Mouse (Mus musculus) layer of hippocampus, postnatal 14 days (tissue): ENCODE results near the gene Prrt4. TPM values are rescaled to one million over a fixed set of nuclear protein-coding genes. Genes with fewer than 3 reads are reported as not detected.
"Not testable (repeated sequence)": the region's sequence is repeated elsewhere in the genome, so short reads cannot be mapped to it uniquely, and the experiment has no call there.

Source experiments
- DNase-seq, 2 experiments: peaks; one replicate each; pipeline ENCODE4 v3.0.0; 2021 to 2022; ENCODE audit warnings: low spot score in 2 of 2, mixed read lengths in 1 of 2
- total RNA-seq, 2 experiments: library from RNA; stranded (reverse); gene quantifications; 2 replicates each; pipeline ENCODE4 v1.2.3; 2021

Gene Prrt4
- total RNA-seq, 2 experiments from 2014 or later, result 4.8 TPM

DNA sequence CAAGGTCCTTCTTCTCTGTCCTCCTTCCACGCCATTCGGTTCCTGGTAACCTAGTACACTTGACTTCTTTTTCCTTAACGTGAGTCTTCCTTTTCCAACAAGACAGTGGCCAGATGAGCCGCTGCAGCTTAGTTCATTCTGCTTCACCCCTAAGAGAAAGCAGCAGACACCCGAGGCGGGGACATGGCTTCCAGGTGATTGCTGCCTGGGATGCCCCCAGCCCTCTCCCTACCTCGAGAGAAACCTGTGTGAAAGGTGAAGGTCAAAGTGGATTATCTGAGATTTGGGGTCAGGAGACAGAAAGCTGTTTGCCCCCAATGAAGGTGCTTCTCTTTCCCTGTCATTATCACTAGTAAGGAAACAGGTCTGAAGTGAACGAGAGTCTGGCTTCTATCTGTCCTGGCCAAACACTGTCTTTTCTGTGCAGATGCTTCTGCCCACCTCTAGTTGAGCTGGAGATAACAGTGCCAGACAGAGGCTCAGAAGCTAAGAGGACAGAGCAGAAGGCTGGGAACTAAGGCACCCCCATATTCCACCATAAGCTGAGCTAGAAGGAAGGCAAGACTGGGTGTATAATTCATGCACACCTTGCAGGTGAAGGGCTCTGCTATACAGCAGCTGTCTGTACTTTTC, 20.0 kb upstream of the Prrt4 start:
- no peak for DNase-seq

DNA sequence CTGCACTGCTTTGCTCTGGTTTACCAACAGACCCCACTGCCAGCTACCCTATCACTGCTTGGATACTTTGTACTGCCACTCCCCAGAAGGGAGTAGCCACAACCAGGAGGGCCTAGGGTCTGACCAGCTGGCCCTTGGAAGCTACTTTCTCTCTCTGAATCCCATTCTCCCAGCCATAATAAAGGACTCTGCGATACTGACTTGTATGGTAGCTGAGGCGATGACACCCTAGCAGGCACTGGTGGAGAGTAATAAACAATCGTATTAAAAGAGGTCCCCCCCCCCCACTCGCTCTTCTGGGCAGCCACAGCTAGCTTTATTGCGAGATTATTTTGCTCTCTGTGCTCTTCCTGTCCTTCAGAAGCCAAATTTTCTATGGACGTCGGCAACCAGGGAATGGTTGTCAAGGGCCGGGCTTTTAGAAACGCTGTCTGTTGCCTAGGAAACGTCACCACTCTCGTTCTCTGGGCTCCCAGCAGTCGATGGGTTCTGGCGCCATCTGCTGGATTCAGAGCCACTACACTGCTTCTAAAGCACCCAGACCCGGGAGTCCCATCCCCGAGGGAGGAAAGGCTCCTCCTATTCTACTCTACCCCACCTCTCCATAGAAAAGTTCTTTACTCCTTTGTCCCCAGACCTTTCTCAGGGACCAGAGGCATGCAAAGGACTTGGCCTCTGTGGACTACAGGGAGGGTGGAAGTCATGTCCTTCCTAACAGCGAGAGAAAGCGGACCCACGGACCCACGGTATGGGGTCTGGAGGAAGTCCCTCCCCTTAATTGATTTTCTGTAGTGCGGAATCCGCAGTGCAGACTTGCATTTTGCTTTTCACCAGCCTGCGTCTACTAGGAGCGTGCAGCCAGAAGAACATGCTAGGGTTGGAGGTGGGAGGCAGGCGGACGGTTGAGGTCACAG, 19.2 kb upstream of the Prrt4 start:
- peak; percentile 87 to 96 for DNase-seq

DNA sequence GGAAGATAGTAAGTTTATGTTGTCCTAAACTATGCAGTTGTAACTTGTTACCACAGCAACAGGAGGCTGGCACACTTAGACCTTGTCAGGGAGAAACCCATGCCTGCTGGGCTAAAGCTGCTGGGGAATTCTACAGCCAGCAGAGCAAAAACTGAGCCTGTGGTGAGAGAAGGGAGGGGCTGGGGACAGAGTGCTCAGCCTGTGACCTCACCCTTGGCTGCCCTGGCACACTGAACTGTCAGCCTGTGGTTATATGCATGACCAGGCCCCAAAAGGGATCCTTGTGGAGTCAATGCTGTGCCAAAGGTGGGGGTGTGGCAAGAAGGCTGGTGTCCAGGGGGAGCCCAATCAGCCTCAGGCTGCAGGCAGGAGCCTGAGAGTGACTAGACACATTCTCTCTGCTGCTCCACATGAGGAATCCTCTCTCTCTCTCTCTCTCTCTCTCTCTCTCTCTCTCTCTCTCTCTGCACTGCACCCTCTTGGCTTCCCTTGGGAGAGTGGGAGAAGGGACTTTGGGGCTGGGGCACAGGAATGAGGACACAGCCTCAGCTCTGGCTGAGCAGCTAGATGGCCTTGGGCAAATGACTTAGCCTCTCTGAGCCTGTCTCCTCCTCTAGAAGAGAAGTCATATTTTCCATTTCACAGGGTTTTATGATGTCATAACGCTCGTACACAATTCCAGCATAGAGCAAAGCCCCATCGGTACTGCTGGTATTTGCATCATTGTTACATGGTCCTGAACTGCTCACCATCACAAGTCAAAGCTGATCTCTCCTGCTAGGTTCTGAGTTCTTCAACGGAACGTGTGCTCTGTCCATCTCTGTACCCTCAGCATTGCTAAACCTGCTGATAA, 16.7 kb upstream of the Prrt4 start:
- peak in 1 of 2 experiments; percentile 1 for DNase-seq

DNA sequence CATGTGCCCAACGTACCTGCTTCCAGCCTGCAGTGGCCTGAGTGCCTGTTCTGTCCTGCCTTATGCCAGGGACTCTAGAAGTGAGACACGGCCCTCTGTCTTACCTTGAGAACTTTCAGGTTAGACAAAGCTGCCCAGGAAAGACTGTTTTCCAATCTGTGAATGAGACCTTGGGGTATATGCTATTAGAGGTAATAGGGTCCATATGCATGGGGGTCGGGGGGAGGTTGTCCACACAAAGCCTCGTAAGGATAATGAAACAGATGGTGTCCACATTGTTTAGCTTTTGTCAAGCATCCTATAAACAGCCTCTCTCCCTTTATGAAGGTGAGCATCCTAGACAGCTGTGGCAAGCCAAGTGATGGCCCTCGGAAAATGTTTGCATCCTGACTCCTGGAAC, 15.8 kb upstream of the Prrt4 start:
- no peak for DNase-seq

DNA sequence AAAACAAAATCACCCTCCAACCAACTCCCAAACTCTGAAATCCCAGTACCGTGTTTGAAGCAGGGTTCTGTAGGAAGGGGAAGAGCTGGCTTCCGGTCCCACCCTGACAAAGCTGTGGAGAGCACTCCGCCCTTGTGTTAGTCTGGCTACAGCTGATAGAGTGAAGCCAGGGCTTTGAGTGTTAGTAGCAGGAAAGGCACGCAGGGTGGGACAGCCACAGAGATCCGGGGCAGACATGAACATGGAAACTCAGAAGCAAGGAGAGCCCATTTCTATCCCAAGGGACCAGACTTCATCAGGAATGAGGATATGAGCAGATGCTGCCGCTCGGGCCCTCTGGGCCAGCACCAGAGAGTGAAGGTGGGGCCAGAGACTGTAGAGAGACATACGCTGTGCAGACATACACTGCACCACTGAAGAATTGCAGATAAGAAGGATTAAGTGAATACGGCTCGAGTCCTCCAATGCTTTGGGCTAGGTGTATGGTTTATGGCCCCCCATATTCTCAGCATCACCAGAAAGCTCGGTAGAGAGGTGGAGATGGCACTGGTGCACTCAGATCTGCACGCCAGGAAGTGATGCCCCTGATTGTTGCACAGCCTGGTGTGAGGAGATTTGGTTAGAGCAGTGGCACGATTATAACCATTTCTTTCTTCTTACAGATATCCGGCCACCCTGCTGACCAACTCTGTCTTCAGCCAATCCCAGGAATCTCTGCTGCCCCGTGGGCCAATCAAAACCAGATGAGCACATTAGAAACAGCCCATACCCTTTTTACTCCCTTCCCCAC, 14.8 kb upstream of the Prrt4 start:
- no peak for DNase-seq

DNA sequence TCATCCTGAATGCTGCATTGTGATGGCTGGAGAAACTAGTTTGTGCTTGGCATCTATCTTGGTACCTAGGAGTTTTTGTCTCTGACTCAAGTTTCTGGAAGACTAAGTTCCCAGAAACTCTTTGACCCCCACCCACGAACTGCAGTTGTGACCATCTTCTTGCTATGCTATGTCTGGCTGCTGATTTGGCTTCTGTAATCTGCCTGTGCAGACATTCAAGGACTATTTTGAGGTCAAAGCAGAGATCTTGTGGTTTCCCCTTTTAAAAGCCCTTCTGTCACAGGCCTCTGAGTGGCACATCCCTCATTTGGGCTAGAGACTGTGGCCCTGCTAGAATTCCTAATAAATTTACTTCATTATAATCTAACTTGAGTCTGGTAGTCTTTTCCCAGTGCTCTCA, 8.6 kb upstream of the Prrt4 start:
- no peak for DNase-seq

DNA sequence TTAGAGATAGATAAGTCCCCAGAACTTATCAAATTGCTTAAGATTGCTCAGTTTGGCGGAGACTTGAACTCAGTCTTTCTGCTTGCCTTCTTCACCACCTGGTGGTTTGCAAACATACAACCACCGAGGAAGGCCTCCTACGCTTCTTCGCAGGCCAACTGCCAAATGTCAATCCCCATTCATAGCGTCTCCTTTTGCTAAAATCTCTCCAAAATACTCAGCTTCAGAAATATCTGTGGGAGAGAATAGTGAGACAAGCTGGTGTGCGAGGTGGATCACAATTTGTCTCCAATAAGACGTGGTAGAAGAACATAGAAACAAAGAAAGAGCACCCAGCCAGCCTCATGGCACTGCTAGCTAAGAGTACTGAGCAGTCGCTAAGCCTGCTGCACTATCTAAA, 459 bp upstream of the Prrt4 start:
- DNase-seq, result peak in 1 of 2 experiments; percentile 76

DNA sequence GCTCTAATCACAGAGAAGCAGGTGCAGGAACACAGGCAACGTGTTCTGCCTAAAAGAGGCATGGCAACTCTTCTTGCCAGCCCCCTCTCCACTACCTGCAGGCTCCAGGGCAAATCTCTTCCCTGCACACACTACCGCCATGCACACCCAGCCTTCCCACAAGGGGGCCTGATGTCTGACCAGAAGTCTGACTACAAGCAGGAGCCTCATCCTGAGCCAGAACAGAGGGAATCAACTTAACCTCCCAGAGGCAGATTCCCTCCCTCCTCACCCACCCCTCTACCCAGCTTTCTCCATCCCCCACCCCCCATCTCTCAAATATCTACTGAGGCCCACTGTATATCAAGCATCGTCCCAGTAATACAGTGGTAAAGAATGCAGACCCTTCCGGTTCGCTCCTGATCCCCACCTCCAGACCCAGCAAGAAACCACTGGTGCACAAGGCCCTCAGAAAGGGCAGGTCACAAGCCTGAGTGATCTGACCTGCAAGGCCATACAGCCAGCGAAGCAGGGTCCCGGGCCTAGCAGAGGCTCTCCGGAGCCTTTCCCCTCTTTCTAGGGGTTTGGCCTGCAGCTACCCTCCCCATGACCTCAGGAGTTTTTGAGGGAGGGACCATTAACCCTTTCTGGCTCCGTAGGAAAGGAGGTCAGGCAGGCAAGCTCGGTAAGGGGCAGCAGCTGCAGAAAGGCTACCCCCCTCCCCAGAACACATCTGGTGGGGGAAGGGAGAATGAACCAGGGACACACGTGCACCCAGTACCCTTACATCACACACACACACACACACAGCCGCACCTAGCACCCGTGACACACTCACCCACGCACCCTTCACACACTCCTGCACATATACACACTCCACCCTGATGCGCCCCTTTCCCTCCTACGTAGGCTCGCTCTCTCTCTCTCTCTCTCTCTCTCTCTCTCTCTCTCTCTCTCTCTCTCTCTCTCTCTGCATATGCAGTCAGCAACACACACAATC, 1.2 kb downstream of the Prrt4 start:
- DNase-seq, result no peak

DNA sequence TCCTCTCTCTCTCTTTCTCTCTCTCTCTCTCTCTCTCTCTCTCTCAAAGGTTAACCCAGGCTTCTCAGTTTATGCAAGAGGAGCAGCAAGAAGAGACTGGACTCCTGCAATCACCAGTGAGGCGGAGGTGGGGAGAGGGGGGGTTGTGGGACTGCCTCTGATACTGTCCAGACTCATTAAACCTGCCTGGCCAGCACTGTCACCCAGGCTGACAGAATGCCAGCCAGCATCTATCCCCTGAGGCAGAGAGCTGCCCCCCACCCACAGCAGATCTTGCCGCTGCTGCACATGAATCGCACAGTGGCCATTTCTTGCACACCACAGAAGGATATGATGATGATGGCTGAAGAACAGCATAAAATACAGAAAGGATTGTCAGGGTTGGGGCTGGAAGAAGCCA, 4.3 kb downstream of the Prrt4 start:
- DNase-seq, result no peak

DNA sequence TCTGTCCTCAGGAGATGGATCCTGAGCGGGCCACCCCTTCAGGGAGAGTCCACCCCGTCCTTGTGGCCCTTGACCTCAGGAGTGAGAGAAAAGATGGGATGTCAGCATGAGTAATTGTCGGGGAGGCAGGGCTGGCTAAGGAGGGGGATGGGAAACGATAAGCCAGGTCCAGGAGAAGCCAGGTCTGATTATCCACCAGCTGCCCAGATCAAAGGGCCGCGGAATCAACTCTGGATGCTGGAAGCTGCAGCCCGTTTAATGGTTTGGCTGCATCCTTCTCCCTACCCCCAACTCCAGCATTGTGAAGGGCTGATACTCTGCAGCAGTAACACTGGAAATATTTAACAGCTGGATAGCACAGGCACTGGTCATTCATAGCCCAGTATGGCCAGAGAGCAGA, 5.0 kb downstream of the Prrt4 start:
- DNase-seq, result no peak

DNA sequence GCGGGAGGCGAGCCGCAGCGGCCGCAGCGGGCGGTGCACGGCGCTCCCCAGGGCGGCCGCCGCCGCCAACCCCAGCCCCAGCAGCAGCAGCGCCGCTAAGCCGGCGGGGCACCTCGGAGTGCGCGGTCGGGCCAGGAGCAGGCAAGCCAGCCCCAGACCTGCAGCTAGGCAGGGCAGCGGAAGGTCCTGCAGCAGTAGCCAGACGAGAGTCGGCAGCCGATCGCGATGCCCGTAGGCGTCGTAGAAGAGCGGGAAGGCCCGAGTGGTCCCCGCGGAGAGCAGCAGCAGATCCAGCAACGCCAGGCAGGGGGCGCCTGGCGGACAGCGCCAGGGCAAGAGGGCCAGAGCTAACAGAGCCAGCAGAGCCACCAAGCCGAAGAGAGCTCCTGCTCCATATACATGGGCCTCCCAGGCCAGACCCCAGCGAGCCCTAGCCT, 8.4 kb downstream of the Prrt4 start:
- peak; percentile 70 to 81 for DNase-seq

DNA sequence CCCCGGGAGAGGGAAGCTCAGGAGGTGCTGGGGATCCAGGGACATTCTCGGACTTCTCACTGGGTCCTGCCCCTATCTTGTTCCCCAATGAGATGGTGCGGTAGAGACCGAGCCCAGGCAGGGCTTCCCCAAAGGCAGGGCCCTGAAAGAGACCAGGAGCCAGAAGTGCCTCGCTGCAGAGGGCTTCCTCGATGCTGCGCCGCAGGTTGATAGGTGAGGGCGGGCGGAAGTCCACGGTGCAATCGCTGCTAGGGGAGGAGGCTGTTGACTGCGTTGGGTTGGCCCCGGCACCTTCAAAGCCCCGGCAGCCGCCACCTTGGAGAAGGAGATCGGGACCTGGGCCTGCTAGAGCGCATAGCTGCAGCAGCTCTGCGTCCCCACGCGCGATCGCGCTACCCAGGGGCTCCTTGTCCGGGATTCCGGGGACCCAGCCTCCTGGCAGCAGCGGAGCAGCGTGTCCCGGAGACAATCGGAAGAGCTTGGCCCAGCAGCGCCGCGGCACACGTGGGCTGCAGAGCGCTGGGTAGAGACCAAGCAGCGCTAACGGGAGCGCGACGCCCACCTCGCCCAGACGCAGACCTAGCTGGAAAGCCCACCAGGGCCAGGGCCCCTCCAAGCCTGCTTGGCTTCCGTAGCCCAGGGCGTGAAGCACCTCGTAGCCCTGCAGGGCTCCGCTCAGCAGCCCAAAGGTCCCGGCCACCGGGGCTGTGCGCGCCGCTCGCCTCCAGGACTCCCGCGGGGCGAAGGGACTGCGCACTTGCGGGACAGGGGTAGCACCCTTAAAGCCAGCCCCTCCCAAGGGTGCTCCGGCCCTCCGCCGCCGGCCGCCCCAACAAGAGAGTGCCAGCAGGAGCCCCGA, 9.1 kb downstream of the Prrt4 start:
- DNase-seq, result no peak

DNA sequence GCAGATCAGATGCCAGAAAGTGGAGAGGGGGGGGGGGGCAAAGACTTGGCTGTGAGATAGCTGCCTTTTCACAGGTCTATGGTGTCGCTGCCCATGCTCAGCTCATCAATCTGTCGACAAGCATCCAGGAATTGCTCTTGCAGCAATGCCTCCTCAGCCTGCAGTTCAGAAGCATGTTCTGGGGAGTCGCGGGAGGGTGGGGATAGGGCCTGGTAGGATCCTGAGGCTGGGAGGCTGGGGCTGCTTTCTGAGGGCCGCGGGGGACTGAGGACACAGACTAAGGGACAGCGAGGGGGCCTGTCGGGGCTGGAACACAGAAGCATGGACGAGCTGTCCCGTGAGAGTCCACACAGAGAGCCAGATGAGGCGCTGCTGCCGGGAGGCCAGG, 9.7 kb downstream of the Prrt4 start:
- DNase-seq, result no peak

DNA sequence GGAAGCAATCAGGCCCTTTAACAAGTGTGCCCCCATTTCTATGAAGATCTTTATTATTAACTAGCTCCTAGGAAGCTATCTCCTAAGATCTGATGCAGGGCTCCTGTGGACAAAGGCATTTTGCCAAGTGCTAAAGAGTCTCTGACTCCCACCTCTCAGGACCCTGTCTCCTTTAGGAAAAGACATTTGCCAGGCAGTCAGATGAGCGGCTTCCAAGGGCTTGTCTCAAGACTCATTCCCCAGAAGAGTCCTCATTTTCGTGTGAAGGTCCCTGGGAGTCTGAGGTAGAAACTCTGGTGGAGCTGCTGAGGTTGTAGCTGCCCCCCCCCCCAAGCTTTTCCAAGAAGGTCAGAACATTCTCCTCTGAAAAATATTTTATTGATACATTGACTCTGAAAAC, 10.5 kb downstream of the Prrt4 start:
- no peak for DNase-seq

DNA sequence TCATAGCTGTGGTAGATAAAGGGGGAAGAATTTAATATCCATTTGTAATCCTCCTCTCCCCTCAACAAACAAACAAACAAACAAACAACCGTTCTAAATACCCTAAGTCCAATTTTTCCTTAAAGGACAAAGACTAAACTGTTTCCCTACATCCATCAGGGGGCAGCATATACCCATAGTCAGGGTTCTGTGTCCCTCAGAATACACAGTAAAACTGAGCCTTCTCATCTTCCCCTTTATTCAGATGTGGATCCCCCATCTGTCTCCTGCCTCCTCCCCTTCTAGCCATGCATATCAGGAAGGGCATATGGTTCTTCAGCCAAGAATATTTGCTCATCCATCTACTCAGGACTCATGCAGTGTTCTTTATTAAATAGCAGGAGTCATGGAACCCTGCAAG, 13.2 kb downstream of the Prrt4 start:
- peak in 1 of 2 experiments; percentile 80 for DNase-seq

DNA sequence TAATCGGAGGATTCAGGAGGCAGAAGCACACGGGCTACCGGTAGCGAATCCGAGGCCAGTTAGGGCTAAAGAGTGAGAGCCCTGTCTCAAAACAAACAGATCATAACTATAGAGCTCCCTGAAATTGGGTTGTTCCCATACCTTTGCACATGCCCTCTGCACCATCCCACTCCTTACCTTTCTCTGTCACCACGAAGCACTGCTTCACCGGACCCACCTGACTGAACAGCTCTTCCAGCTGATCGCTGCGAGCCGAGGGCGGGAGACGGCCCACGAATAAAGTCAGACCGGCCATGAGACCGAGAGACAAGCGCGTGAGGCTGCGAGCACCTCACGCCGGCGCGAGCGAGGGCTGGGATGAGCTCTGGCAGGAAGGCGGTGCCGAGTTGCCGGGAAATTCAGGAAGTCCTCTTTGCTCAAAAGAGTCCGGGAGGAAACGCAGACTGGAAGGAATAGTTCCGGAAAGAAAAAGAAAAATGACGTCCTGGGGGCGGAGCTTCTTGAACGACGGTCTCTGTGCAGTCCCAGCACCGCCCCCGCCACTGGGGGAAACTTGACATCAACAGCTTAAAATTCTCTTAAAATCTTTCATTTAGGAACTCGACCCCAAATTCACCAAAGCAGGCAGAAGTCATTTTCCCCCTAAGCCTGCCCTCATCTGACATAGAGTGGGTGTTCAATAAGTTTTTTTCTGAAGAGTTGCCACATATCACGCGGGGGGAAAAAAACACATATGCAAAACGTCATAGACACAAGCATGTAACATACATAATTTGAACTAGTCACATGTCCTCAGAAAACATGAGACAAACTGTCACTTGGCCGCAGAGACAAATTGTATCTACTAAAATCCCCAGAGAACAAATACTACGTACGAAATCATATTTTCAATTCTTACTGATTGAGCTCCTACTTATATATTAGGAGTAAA, 14.8 kb downstream of the Prrt4 start, which contains the start of gene Rbm28:
Gene Rbm28 (minus strand): TSS at position 693 of the 931 bp plus-strand sequence.
- peak; percentile 86 to 95 for DNase-seq

DNA sequence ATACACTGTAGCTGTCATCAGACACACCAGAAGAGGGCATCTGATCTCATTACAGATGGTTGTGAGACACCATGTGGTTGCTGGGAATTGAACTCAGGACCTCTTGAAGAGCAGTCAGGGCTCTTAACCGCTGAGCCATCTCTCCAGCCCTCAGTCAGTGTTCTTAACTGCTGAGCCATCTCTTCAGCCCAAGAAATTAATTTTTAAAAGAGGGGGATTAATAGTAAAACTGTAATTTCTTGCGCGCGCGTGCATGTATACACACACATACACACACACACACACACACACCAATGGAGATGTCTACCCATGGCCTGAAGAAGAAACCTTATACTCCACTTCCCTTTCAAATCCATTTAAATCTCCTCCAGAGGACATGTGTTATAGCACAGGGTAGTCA, 18.1 kb downstream of the Prrt4 start:
- not testable (repeated sequence) for DNase-seq
